Comparison of ENCODE assay signal across 27 mouse cellular contexts in the genomic region with DNA sequence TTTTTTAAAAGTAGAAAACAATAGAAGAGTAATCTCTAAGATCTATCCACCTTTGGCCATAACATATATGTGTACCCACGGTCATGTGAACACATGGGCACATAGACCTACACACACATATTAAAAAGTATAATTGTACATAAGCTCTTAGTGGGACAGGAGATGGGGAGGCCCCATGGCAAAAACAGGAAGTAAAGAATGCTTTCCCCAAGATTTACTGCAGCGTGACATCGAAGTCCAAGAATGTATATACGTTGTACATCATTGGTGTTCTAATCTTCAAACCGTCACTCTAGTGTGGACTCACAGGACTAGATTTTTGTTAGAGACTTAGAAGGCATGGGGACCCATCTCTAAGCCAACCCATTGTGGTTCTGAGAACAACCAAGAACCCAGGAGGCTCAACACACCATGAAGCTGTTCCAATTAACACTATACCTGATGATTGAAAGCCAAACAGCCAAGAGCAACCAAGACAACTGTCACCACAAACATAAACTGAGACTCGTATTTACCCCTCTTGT. TPM values are rescaled to one million over a fixed set of nuclear protein-coding genes. Genes with fewer than 3 reads are reported as not detected.
A peak's percentile ranks its signal among the peaks of the same experiment; 100 is the strongest.
DNase-seq lines count a peak whose midpoint lies in the region; ATAC-seq and TF ChIP-seq lines count a peak whose summit lies in the region.
"Had no signal": no experiment of that assay in that cellular context is flagged by ENCODE, and none has a peak within 500 bp of the region (broad histone marks: within the 10 kb centered on the region; RNA-seq: fewer than 3 reads in every experiment).

No protein-coding gene starts in this region.

- DNase-seq in heart, postnatal 36 days: no peak
- DNase-seq in heart, postnatal 0 days (ENCODE audit: low spot score): no peak
- no peak for DNase-seq in heart, adult 9 months (ENCODE audit: low spot score in 2 of 2)
- no peak for DNase-seq in liver, embryonic 13.5 days
- no peak for DNase-seq in spleen, postnatal 4 days (ENCODE audit: low spot score in 2 of 2)
- no peak for DNase-seq in hindbrain, embryonic 11.5 days (ENCODE audit: low spot score)
- DNase-seq: adrenal gland, adult 2 months; adrenal gland, postnatal 36 days; cerebellum, adult 18-20 months; cerebellum, postnatal 10 days; gastrocnemius, postnatal 36 days; kidney, adult 8-10 months; kidney, postnatal 4 days; lung, adult 2 months; lung, postnatal 14 days; midbrain, embryonic 14.5 days had no signal

- TF ChIP-seq CTCF in heart, postnatal 0 days (IDR thresholded peaks at IDR 0.05; ENCODE audit: low read depth): no peak

- H3K27me3 ChIP-seq in heart, embryonic 12.5 days (replicated peaks): no peaks in the 10 kb centered on the region
- H3K27me3 ChIP-seq in heart, postnatal 0 days (ENCODE audit: control insufficient read depth, insufficient read depth, low read length): no peaks in the 10 kb centered on the region
- no peaks in the 10 kb centered on the region for H3K27me3 ChIP-seq in liver, embryonic 13.5 days
- no peaks in the 10 kb centered on the region for H3K27me3 ChIP-seq in hindbrain, embryonic 11.5 days (ENCODE audit: control insufficient read depth, insufficient read depth, low read length)
- H3K27me3 ChIP-seq: embryonic facial prominence, embryonic 13.5 days; forebrain, embryonic 15.5 days; intestine, embryonic 15.5 days; limb, embryonic 13.5 days had no signal

- peak overlapping the region; percentile 85 for H3K27ac ChIP-seq in heart, embryonic 12.5 days (ENCODE audit: poor library complexity, severe bottlenecking)
- H3K27ac ChIP-seq in heart, postnatal 0 days (ENCODE audit: low read depth): peak overlapping the region; percentile 15; the same call in 1 of the 2 replicates
- H3K27ac ChIP-seq in liver, embryonic 13.5 days: peak overlapping the region; percentile 97
- no peak overlapping the region for H3K27ac ChIP-seq in hindbrain, embryonic 11.5 days (ENCODE audit: low read depth, low read length)
- H3K27ac ChIP-seq: embryonic facial prominence, embryonic 13.5 days; forebrain, embryonic 10.5 days; forebrain, embryonic 15.5 days; hindbrain, embryonic 10.5 days; hindbrain, postnatal 0 days; intestine, embryonic 15.5 days; kidney, postnatal 0 days; limb, embryonic 13.5 days had no signal

- H3K4me1 ChIP-seq in heart, embryonic 12.5 days (replicated peaks): peaks cover 58% of the 10 kb centered on the region
- H3K4me1 ChIP-seq in heart, postnatal 0 days (ENCODE audit: control insufficient read depth, insufficient read depth): peaks cover 53% of the 10 kb centered on the region
- H3K4me1 ChIP-seq in liver, embryonic 13.5 days (replicated peaks): peaks cover 90% of the 10 kb centered on the region
- H3K4me1 ChIP-seq in hindbrain, embryonic 11.5 days (replicated peaks; ENCODE audit: control insufficient read depth, insufficient read depth, low read length): no peaks in the 10 kb centered on the region
- H3K4me1 ChIP-seq: forebrain, embryonic 15.5 days; hindbrain, embryonic 10.5 days; intestine, embryonic 15.5 days had no signal

- intact Hi-C loops in heart, postnatal 36 days (cut with DNase I): no loop called here

- H3K36me3 ChIP-seq in heart, embryonic 12.5 days: no peaks in the 10 kb centered on the region
- no peaks in the 10 kb centered on the region for H3K36me3 ChIP-seq in heart, postnatal 0 days (replicated peaks; ENCODE audit: control insufficient read depth, insufficient read depth, low read length)
- no peaks in the 10 kb centered on the region for H3K36me3 ChIP-seq in liver, embryonic 13.5 days
- H3K36me3 ChIP-seq in hindbrain, embryonic 11.5 days (ENCODE audit: control insufficient read depth, insufficient read depth, low read length): no peaks in the 10 kb centered on the region
- H3K36me3 ChIP-seq: embryonic facial prominence, embryonic 13.5 days; forebrain, embryonic 15.5 days; hindbrain, embryonic 10.5 days; intestine, embryonic 15.5 days; limb, embryonic 13.5 days had no signal

- WGBS in heart, embryonic 12.5 days: 81% methylated on average over 6 of the region's 6 CpGs
- WGBS in heart, postnatal 0 days: 79% methylated on average over 6 of the region's 6 CpGs
- WGBS in liver, embryonic 13.5 days (ENCODE audit: insufficient replicate concordance): 54% methylated on average over 6 of the region's 6 CpGs
- 97% methylated on average over 6 of the region's 6 CpGs for WGBS in hindbrain, embryonic 11.5 days

- H3K4me2 ChIP-seq in heart, embryonic 12.5 days: no peak overlapping the region
- H3K4me2 ChIP-seq in heart, postnatal 0 days (ENCODE audit: low read depth, low read length): no peak overlapping the region
- no peak overlapping the region for H3K4me2 ChIP-seq in liver, embryonic 13.5 days
- no peak overlapping the region for H3K4me2 ChIP-seq in hindbrain, embryonic 11.5 days (replicated peaks; ENCODE audit: low read depth, low read length)
- H3K4me2 ChIP-seq: embryonic facial prominence, embryonic 13.5 days; forebrain, embryonic 15.5 days; intestine, embryonic 15.5 days; limb, embryonic 13.5 days had no signal

- H3K9me3 ChIP-seq in heart, embryonic 12.5 days (replicated peaks): no peaks in the 10 kb centered on the region
- no peaks in the 10 kb centered on the region for H3K9me3 ChIP-seq in heart, postnatal 0 days (replicated peaks; ENCODE audit: control insufficient read depth, low read length)
- H3K9me3 ChIP-seq in liver, embryonic 13.5 days (replicated peaks): no peaks in the 10 kb centered on the region
- no peaks in the 10 kb centered on the region for H3K9me3 ChIP-seq in hindbrain, embryonic 11.5 days (ENCODE audit: control insufficient read depth, low read length)
- H3K9me3 ChIP-seq: embryonic facial prominence, embryonic 13.5 days; forebrain, embryonic 10.5 days; forebrain, embryonic 15.5 days; hindbrain, embryonic 10.5 days; intestine, embryonic 15.5 days; limb, embryonic 13.5 days had no signal

- no peak overlapping the region for H3K4me3 ChIP-seq in heart, embryonic 12.5 days
- H3K4me3 ChIP-seq in heart, postnatal 0 days (ENCODE audit: low read depth, low read length): no peak overlapping the region
- H3K4me3 ChIP-seq in liver, embryonic 13.5 days (replicated peaks): no peak overlapping the region
- no peak overlapping the region for H3K4me3 ChIP-seq in hindbrain, embryonic 11.5 days (ENCODE audit: low read depth, low read length)
- H3K4me3 ChIP-seq: embryonic facial prominence, embryonic 13.5 days; forebrain, embryonic 10.5 days; forebrain, embryonic 15.5 days; hindbrain, embryonic 10.5 days; intestine, embryonic 15.5 days; limb, embryonic 13.5 days had no signal

- no peak for ATAC-seq in heart, embryonic 12.5 days (ENCODE audit: insufficient number of reproducible peaks, low FRiP score)
- no peak for ATAC-seq in heart, postnatal 0 days (ENCODE audit: insufficient read depth, low read depth)
- ATAC-seq in liver, embryonic 13.5 days (ENCODE audit: low read depth): no peak
- no peak for ATAC-seq in hindbrain, embryonic 11.5 days (ENCODE audit: low FRiP score)
- ATAC-seq: activated CD4-positive, CD25-positive, alpha-beta regulatory T cell, adult 4 months; CD4-positive, CD25-positive, alpha-beta regulatory T cell, adult 4 months; forebrain, embryonic 15.5 days; hindbrain, postnatal 0 days; intestine, embryonic 15.5 days had no signal

- no peak overlapping the region for H3K9ac ChIP-seq in heart, embryonic 12.5 days
- no peak overlapping the region for H3K9ac ChIP-seq in heart, postnatal 0 days (replicated peaks; ENCODE audit: low read depth, low read length)
- peak overlapping the region; percentile 59; the same call in 1 of the 2 replicates for H3K9ac ChIP-seq in liver, embryonic 13.5 days
- no peak overlapping the region for H3K9ac ChIP-seq in hindbrain, embryonic 11.5 days (ENCODE audit: low read depth, low read length)
- H3K9ac ChIP-seq: embryonic facial prominence, embryonic 13.5 days; forebrain, embryonic 15.5 days; intestine, embryonic 15.5 days; limb, embryonic 13.5 days had no signal

- TF ChIP-seq EP300 in heart, postnatal 0 days (IDR thresholded peaks at IDR 0.05; ENCODE audit: low read depth): no peak

RNA-seq across cellular contexts. Expression of gene Emilin2, which starts 19.8 kb away (rescaled TPM):
- 97.0 and 99.7 TPM in 2 replicates for polyA plus RNA-seq in heart, embryonic 12.5 days (2016; fragmentation: Nextera tagmentation; extraction: Ambion mirVana)
- 10 to 100 TPM; 53.7 to 67.6 TPM for total RNA-seq in heart, postnatal 36 days (2021)
- total RNA-seq in heart, postnatal 0 days (2014; rRNA removed; ENCODE audit: low replicate concordance): 86.4 and 107 TPM in 2 replicates
- polyA plus RNA-seq in heart, postnatal 0 days (2015; fragmentation: Nextera tagmentation; extraction: Ambion mirVana): 58.5 and 65.3 TPM in 2 replicates
- polyA plus RNA-seq in liver, embryonic 13.5 days (2015; fragmentation: Nextera tagmentation; extraction: Ambion mirVana): 23.0 and 24.9 TPM in 2 replicates
- 7.8 and 11.2 TPM in 2 replicates for polyA plus RNA-seq in hindbrain, embryonic 11.5 days (2014; fragmentation: Nextera tagmentation; extraction: Ambion mirVana)
- polyA plus RNA-seq: CD4-positive, CD25-positive, alpha-beta regulatory T cell, adult 4 months had no signal
